In the genomic region with DNA sequence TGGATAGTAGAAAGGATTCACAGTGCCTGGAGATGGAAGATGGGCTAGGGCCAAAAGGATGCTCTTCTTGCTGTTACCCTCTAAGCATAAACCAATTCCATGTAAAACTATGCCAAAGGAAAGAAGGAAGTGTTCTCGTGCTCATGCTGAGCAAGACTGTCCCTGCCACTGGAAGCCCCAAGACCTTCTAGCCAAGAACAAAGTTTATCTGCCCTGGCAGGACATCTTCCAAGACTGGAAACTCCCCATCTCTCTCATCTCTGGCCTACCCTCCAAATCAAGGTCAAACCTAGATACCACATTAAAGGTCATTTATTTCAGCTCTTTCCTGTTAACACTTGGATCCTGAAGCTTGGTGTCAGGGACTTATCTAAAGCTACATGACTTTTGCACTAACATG, we compare ENCODE assay signal across 16 mouse cellular contexts. TPM values are rescaled to one million over a fixed set of nuclear protein-coding genes. Genes with fewer than 3 reads are reported as not detected.
"Had no signal": no experiment of that assay in that cellular context is flagged by ENCODE, and none has a peak within 500 bp of the region (broad histone marks: within the 10 kb centered on the region; RNA-seq: fewer than 3 reads in every experiment).

No protein-coding gene starts in this region.

- DNase-seq: gastrocnemius, adult 2 months; gastrocnemius, postnatal 10 days; gastrocnemius, postnatal 25 days; heart, adult 2 months; heart, postnatal 14 days; heart, postnatal 36 days; kidney, adult 18-20 months; kidney, adult 8-10 months; kidney, postnatal 10 days; kidney, postnatal 25 days; kidney, postnatal 4 days; layer of hippocampus, adult 9-11 months; liver; liver, embryonic 13.5 days had no signal

RNA-seq across cellular contexts. Expression of gene Scn3b, which starts 25.8 kb away (rescaled TPM):
- total RNA-seq: granulocyte monocyte progenitor cell, adult 5-6 weeks had no signal
- polyA plus RNA-seq: inflammation-experienced regulatory T-cells, adult 6 months had no signal
